Mouse (Mus musculus) G1E (cell line): ENCODE measurements around the gene Lbh. TPM values are rescaled to one million over a fixed set of nuclear protein-coding genes. Genes with fewer than 3 reads are reported as not detected.

ENCODE experiments used
- ATAC-seq: 2 replicates; pipeline ENCODE4 v1.8.0; 2016; ENCODE audit warnings: mild to moderate bottlenecking; ENCODE audit not compliant: insufficient number of reproducible peaks, poor library complexity, low FRiP score, severe bottlenecking; ENCODE audit errors: extremely low read depth
- DNase-seq: peaks from one replicate; pipeline ENCODE4 v3.0.0; 2012; ENCODE audit warnings: low spot score
- H3K27me3 ChIP-seq: 2 replicates; pipeline ENCODE4 v1.6.1; 2012; ENCODE audit warnings: mild to moderate bottlenecking, low read length, inconsistent platforms; ENCODE audit not compliant: insufficient read depth
- H3K36me3 ChIP-seq: replicated peaks from 2 replicates; pipeline ENCODE3; 2012; ENCODE audit warnings: mild to moderate bottlenecking, inconsistent platforms
- H3K4me1 ChIP-seq: 2 replicates; pipeline ENCODE4 v1.6.1; 2012; ENCODE audit warnings: low read depth, low read length, inconsistent platforms, mixed read lengths; ENCODE audit not compliant: insufficient read depth
- H3K4me3 ChIP-seq: 2 replicates; pipeline ENCODE4 v1.5.1; 2012; ENCODE audit warnings: low read depth, mild to moderate bottlenecking, inconsistent platforms, low read length, moderate library complexity, mixed read lengths
- H3K9me3 ChIP-seq: replicated peaks from 2 replicates; pipeline ENCODE4 v1.6.1; 2012; ENCODE audit warnings: inconsistent platforms
- CTCF ChIP-seq: IDR thresholded peaks from 2 replicates; pipeline ENCODE4 v1.5.1; 2012; ENCODE audit warnings: low read depth, low read length, inconsistent platforms, mixed read lengths
- GATA1 ChIP-seq: IDR thresholded peaks from 2 replicates; pipeline ENCODE4 v1.6.1; 2012; ENCODE audit warnings: borderline replicate concordance, low read length, inconsistent platforms, mixed read lengths
- GATA2 ChIP-seq: IDR thresholded peaks from 2 replicates; pipeline ENCODE4 v1.6.1; 2012; ENCODE audit warnings: low read depth, low read length, inconsistent platforms, borderline replicate concordance
- POLR2AphosphoS5 ChIP-seq: IDR thresholded peaks from 2 replicates; pipeline ENCODE4 v1.6.1; 2012; ENCODE audit warnings: low read depth, low read length, inconsistent platforms; ENCODE audit not compliant: insufficient replicate concordance
- TAL1 ChIP-seq: conservative IDR thresholded peaks from 2 replicates; pipeline ENCODE4 v1.6.1; 2012; ENCODE audit warnings: low read depth, low read length, inconsistent platforms, mixed read lengths
- polyA plus RNA-seq: library from polyadenylated mRNA; stranded (reverse); fragments of >175 nt; gene quantifications from 2 replicates; pipeline ENCODE4 v1.2.3, GENCODE M21; 2012
- total RNA-seq, 2 experiments: library from RNA; stranded (forward) in 1 of 2; stranded (reverse) in 1 of 2; fragments of 200-1000 nt in 1 of 2; fragments of >200 nt in 1 of 2; fragmentation: Nextera tagmentation in 1 of 2; gene quantifications; 2 replicates each; pipeline ENCODE4 v1.2.3; 2014 to 2017

Lbh gene
- total and polyA plus RNA-seq, 3 experiments = 0.02 to 8.0 (median 0.05) TPM

DNA sequence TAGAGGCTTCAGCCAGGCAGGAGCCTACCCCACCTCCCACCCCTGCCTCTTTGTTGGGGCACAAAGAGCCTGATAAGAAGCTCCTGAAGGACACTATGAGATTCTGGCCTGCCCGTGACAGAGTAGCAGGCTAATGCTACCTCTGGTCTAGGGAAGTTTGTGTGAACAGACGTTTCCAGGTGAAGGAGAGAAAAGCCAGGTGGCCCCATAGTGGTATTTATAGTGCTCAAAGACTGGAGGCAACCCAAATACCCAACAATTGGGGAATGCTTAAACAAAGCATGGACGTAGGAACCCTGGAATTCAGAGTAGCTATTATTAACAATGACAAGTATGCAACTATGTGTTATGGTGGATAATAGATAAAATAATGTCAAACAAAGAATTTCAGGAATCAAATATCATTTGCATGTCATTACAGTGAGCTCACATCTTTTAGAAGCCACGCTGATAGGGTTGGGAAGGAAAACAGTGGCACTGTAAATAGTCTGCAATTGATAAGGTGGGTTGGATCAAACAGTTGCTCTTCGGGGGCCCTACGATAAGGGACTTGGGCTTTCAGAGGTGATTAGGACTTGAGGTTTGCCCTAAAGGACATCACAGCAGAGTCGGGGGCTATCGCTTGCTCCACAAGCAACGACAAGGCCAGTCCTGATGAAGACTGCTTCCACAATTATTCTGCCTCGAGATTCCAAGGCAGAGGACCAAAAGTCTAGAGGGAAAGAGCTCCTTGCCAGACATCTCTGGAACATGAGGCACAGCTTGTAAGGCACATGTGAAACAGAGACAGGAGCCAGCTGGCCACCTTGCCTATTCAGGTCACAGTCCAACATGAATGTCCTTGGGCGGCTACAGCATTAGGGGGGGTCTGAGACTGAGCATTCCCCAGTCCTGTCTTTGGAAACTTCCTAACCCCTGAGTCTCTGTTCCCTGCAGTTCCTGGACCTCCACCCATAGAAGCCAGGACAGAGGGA lies 58.4 kb downstream of the Lbh start:
- DNase-seq (no peak), ATAC-seq (no peak)
- TF ChIP-seq TAL1 (no peak), GATA2 (no peak), POLR2AphosphoS5 (no peak), CTCF (no peak), GATA1 (no peak)
- H3K4me3 ChIP-seq = no peak overlapping the region
- H3K27me3 ChIP-seq = no peaks in the 10 kb centered on the region
- no peaks in the 10 kb centered on the region for H3K4me1 ChIP-seq
- H3K9me3 ChIP-seq = no peaks in the 10 kb centered on the region
- H3K36me3 ChIP-seq = no peaks in the 10 kb centered on the region

GRCm38 (mm10) chr17:72977616-72978015 lies 59.5 kb downstream of the Lbh start:
- H3K36me3 ChIP-seq = no peaks in the 10 kb centered on the region
- ATAC-seq = no peak
- DNase-seq = no peak
- TF ChIP-seq TAL1 (no peak), CTCF (no peak), GATA1 (no peak), GATA2 (no peak), POLR2AphosphoS5 (no peak)
- H3K4me3 ChIP-seq = no peak overlapping the region
- no peaks in the 10 kb centered on the region for H3K27me3 ChIP-seq
- no peaks in the 10 kb centered on the region for H3K9me3 ChIP-seq
- no peaks in the 10 kb centered on the region for H3K4me1 ChIP-seq

DNA sequence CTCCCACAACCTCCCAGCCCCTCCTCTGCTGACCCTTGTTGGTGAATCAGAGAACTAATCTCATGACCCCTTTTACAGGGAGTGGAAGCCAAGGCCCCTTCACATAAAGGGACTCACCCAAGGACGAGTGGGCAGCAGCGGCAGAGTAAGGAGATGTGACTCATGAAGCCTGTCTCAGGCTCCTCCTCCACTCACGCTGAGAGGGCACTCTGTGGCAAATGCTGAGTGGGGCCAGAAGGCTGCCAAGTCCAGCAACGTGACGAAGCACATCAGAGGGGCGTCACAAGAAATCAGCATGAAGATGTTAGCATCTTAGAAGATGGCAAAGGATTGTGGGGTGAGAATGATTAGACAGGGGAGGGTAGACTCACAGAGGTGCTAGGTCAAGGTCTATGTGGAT lies 64.1 kb downstream of the Lbh start:
- ATAC-seq = no peak
- Histone ChIP-seq H3K4me1 (no peaks in the 10 kb centered on the region), H3K9me3 (no peaks in the 10 kb centered on the region), H3K36me3 (no peaks in the 10 kb centered on the region), H3K4me3 (no peak overlapping the region), H3K27me3 (no peaks in the 10 kb centered on the region)
- no peak for DNase-seq
- TF ChIP-seq POLR2AphosphoS5 = no peak
- TF ChIP-seq TAL1 = no peak
- TF ChIP-seq CTCF = no peak
- TF ChIP-seq GATA1 = no peak
- no peak for TF ChIP-seq GATA2

DNA sequence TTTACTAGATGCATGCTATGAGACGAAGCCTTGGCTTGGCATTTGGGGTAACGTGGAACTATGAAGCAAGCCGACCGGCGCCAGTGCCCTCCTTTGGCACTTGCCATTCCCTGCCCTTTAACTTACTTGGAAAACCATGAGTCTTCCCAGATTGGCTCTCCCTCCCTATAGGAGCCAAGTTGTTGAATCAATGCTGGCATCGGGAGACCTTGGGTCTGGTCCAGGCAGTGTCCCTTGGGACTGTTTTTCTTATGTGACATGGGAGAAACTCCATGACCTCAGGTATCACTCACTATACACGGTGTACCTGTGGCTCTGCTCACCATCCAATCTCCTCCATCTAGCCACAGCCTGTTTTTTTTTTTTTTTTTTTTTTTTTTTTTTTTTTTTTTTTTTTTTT lies 65.4 kb downstream of the Lbh start:
- Histone ChIP-seq H3K36me3 (no peaks in the 10 kb centered on the region), H3K9me3 (no peaks in the 10 kb centered on the region), H3K4me3 (no peak overlapping the region), H3K4me1 (no peaks in the 10 kb centered on the region), H3K27me3 (no peaks in the 10 kb centered on the region)
- TF ChIP-seq GATA2 = no peak
- ATAC-seq (no peak), DNase-seq (no peak)

GRCm38 (mm10) chr17:72989025-72989424 lies 70.9 kb downstream of the Lbh start:
- no peak for ATAC-seq
- H3K36me3 ChIP-seq = no peaks in the 10 kb centered on the region

More at GRCm38 (mm10) chr17:72989025-72989424, 70.9 kb downstream of the Lbh start:
- Histone ChIP-seq H3K4me3 (no peak overlapping the region), H3K4me1 (no peaks in the 10 kb centered on the region), H3K27me3 (no peaks in the 10 kb centered on the region), H3K9me3 (no peaks in the 10 kb centered on the region)
- no peak for TF ChIP-seq POLR2AphosphoS5
- TF ChIP-seq TAL1 = no peak
- no peak for TF ChIP-seq GATA2
- TF ChIP-seq GATA1 = no peak
- TF ChIP-seq CTCF = no peak
- no peak for DNase-seq

Other genes with a start within 250 kb of the Lbh start
- 39.1 and 42.2 TPM in 2 replicates for gene Ypel5, start 81.9 kb upstream of the Lbh start, total RNA-seq (2014; fragmentation: Nextera tagmentation)
- gene Ypel5, start 81.9 kb upstream of the Lbh start, total RNA-seq (2017) = 46.0 and 49.7 TPM in 2 replicates
- gene Ypel5, start 81.9 kb upstream of the Lbh start, polyA plus RNA-seq = 9.0 and 10.0 TPM in 2 replicates
- gene Lclat1, start 189.7 kb downstream of the Lbh start, total RNA-seq (2014; fragmentation: Nextera tagmentation) = 25.1 and 48.8 TPM in 2 replicates
- gene Lclat1, start 189.7 kb downstream of the Lbh start, total RNA-seq (2017) = 10.0 and 11.8 TPM in 2 replicates
- 1.4 and 5.6 TPM in 2 replicates for gene Lclat1, start 189.7 kb downstream of the Lbh start, polyA plus RNA-seq